Mouse (Mus musculus) intestine, embryonic 14.5 days (tissue): Measurements from ENCODE around the gene Kat5. TPM values are rescaled to one million over a fixed set of nuclear protein-coding genes. Genes with fewer than 3 reads are reported as not detected.

Source experiments
- polyA plus RNA-seq: library from polyadenylated mRNA; unstranded; fragments of >200 nt; fragmentation: Nextera tagmentation; extraction: Ambion mirVana; gene quantifications from 2 replicates; pipeline ENCODE4 v1.2.1, GENCODE M21; 2014

Gene Kat5
- polyA plus RNA-seq, 1 experiment from 2014 or later = 33.3 TPM

Other genes starting within 250 kb of the Kat5 start
- 55.4 and 59.7 TPM in 2 replicates for gene Eif1ad, start 243.5 kb downstream of the Kat5 start, polyA plus RNA-seq
- gene Banf1, start 243.1 kb downstream of the Kat5 start, polyA plus RNA-seq = 499 and 514 TPM in 2 replicates
- 57.1 and 69.1 TPM in 2 replicates for gene Sart1, start 221.5 kb downstream of the Kat5 start, polyA plus RNA-seq
- gene Tsga10ip, start 207.7 kb downstream of the Kat5 start, polyA plus RNA-seq = 2.8 TPM in 1 of 2 replicates, not detected in the other
- 170 and 173 TPM in 2 replicates for gene Drap1, start 185.3 kb downstream of the Kat5 start, polyA plus RNA-seq
- gene AI837181, start 185.1 kb downstream of the Kat5 start, polyA plus RNA-seq = 34.2 and 41.2 TPM in 2 replicates
- gene Fosl1, start 162.7 kb downstream of the Kat5 start, polyA plus RNA-seq = not detected in 2 replicates
- 7.1 TPM in 2 replicates for gene Ccdc85b, start 152.3 kb downstream of the Kat5 start, polyA plus RNA-seq
- gene Fibp, start 149.6 kb downstream of the Kat5 start, polyA plus RNA-seq = 111 and 112 TPM in 2 replicates
- gene Ctsw, start 141.7 kb downstream of the Kat5 start, polyA plus RNA-seq = 1.6 and 2.0 TPM in 2 replicates
- 136 and 151 TPM in 2 replicates for gene Efemp2, start 136.3 kb downstream of the Kat5 start, polyA plus RNA-seq
- 37.0 and 38.3 TPM in 2 replicates for gene Mus81, start 121.8 kb downstream of the Kat5 start, polyA plus RNA-seq
- 2,844 and 3,105 TPM in 2 replicates for gene Cfl1, start 119.8 kb downstream of the Kat5 start, polyA plus RNA-seq
- gene 1700020D05Rik, start 106.5 kb downstream of the Kat5 start, polyA plus RNA-seq = not detected in 2 replicates
- gene Snx32, start 99.7 kb downstream of the Kat5 start, polyA plus RNA-seq = 9.4 and 10.8 TPM in 2 replicates
- gene Ovol1, start 49.6 kb downstream of the Kat5 start, polyA plus RNA-seq = 17.5 and 18.6 TPM in 2 replicates
- 6.1 and 6.5 TPM in 2 replicates for gene Ap5b1, start 42.2 kb downstream of the Kat5 start, polyA plus RNA-seq
- 124 and 131 TPM in 2 replicates for gene Rnaseh2c, start 8.4 kb downstream of the Kat5 start, polyA plus RNA-seq
- 46.7 and 51.2 TPM in 2 replicates for gene Rela, start 27.2 kb upstream of the Kat5 start, polyA plus RNA-seq
- gene Sipa1, start 53.5 kb upstream of the Kat5 start, polyA plus RNA-seq = 18.0 and 21.7 TPM in 2 replicates
- gene Map3k11, start 78.5 kb upstream of the Kat5 start, polyA plus RNA-seq = 23.2 and 28.8 TPM in 2 replicates
- 27.6 and 30.8 TPM in 2 replicates for gene Pcnx3, start 78.7 kb upstream of the Kat5 start, polyA plus RNA-seq
- 0.30 and 0.45 TPM in 2 replicates for gene Kcnk7, start 94.1 kb upstream of the Kat5 start, polyA plus RNA-seq
- 29.6 and 33.6 TPM in 2 replicates for gene Ehbp1l1, start 116.1 kb upstream of the Kat5 start, polyA plus RNA-seq
- 85.8 and 95.7 TPM in 2 replicates for gene Fam89b, start 119.4 kb upstream of the Kat5 start, polyA plus RNA-seq
- 30.1 and 36.0 TPM in 2 replicates for gene Ltbp3, start 130.7 kb upstream of the Kat5 start, polyA plus RNA-seq
- gene Scyl1, start 161.2 kb upstream of the Kat5 start, polyA plus RNA-seq = 68.8 and 69.2 TPM in 2 replicates